Mouse (Mus musculus): ENCODE results near the gene Slc9a6.

Gene Slc9a6

GRCm38 (mm10) chrX:56665226-56665973 lies 55.8 kb downstream of the Slc9a6 start:
- no peak for DNase-seq (ENCODE audit: low spot score)

GRCm38 (mm10) chrX:56667296-56667695 lies 57.7 kb downstream of the Slc9a6 start:
- no peak for DNase-seq (ENCODE audit: low spot score)

- no peak for DNase-seq (ENCODE audit: low spot score)
Measured at GRCm38 (mm10) chrX:56668051-56668450, 58.5 kb downstream of the Slc9a6 start.

- DNase-seq (ENCODE audit: low spot score) = no peak
Measured at GRCm38 (mm10) chrX:56668501-56668900, 58.9 kb downstream of the Slc9a6 start.

- DNase-seq (ENCODE audit: low spot score) = no peak
Measured at GRCm38 (mm10) chrX:56675556-56675955, 66.0 kb downstream of the Slc9a6 start.

GRCm38 (mm10) chrX:56677736-56678135 lies 68.2 kb downstream of the Slc9a6 start:
- DNase-seq (ENCODE audit: low spot score) = no peak

GRCm38 (mm10) chrX:56679066-56679465 lies 69.5 kb downstream of the Slc9a6 start:
- DNase-seq (ENCODE audit: low spot score) = no peak

GRCm38 (mm10) chrX:56682156-56682720 lies 72.7 kb downstream of the Slc9a6 start:
- DNase-seq (ENCODE audit: low spot score) = no peak

- no peak for DNase-seq (ENCODE audit: low spot score)
Measured at GRCm38 (mm10) chrX:56683521-56683920, 74.0 kb downstream of the Slc9a6 start.

GRCm38 (mm10) chrX:56692554-56692953 lies 83.0 kb downstream of the Slc9a6 start:
- no peak for DNase-seq (ENCODE audit: low spot score)

- no peak for DNase-seq (ENCODE audit: low spot score)
Measured at GRCm38 (mm10) chrX:56694539-56694938, 85.0 kb downstream of the Slc9a6 start.

GRCm38 (mm10) chrX:56697199-56697780 lies 87.7 kb downstream of the Slc9a6 start:
- DNase-seq (ENCODE audit: low spot score) = no peak

- no peak for DNase-seq (ENCODE audit: low spot score)
Measured at GRCm38 (mm10) chrX:56697886-56698285, 88.3 kb downstream of the Slc9a6 start.

GRCm38 (mm10) chrX:56701261-56701660 lies 91.7 kb downstream of the Slc9a6 start:
- DNase-seq (ENCODE audit: low spot score) = no peak

GRCm38 (mm10) chrX:56703965-56704562 lies 94.5 kb downstream of the Slc9a6 start:
- DNase-seq (ENCODE audit: low spot score) = no peak

GRCm38 (mm10) chrX:56708592-56709370 lies 99.2 kb downstream of the Slc9a6 start:
- DNase-seq (ENCODE audit: low spot score) = no peak

- no peak for DNase-seq (ENCODE audit: low spot score)
Measured at GRCm38 (mm10) chrX:56710522-56710921, 101.0 kb downstream of the Slc9a6 start.

- DNase-seq (ENCODE audit: low spot score) = no peak
Measured at GRCm38 (mm10) chrX:56712666-56713065, 103.1 kb downstream of the Slc9a6 start.

Measured in left cerebral cortex, adult 11 months (tissue).